Mouse (Mus musculus): ENCODE measurements around the gene Dlk1.
"Not testable (repeated sequence)": the region's sequence is repeated elsewhere in the genome, so short reads cannot be mapped to it uniquely, and the experiment has no call there.

The Dlk1 gene

GRCm38 (mm10) chr12:109475501-109475900 is 22.9 kb downstream of the Dlk1 start:
- DNase-seq (ENCODE audit: low read depth), result no peak

- not testable (repeated sequence) for DNase-seq (ENCODE audit: low read depth)
Measured at GRCm38 (mm10) chr12:109486525-109486924, 33.9 kb downstream of the Dlk1 start.

- DNase-seq (ENCODE audit: low read depth), result no peak
Measured at GRCm38 (mm10) chr12:109491701-109492100, 39.1 kb downstream of the Dlk1 start.

GRCm38 (mm10) chr12:109493381-109493780 is 40.8 kb downstream of the Dlk1 start:
- no peak for DNase-seq (ENCODE audit: low read depth)

GRCm38 (mm10) chr12:109495016-109495644 is 42.5 kb downstream of the Dlk1 start:
- no peak for DNase-seq (ENCODE audit: low read depth)

GRCm38 (mm10) chr12:109496397-109496796 is 43.8 kb downstream of the Dlk1 start:
- no peak for DNase-seq (ENCODE audit: low read depth)

GRCm38 (mm10) chr12:109500992-109501391 is 48.4 kb downstream of the Dlk1 start:
- no peak for DNase-seq (ENCODE audit: low read depth)

GRCm38 (mm10) chr12:109502360-109503040 is 49.9 kb downstream of the Dlk1 start:
- DNase-seq (ENCODE audit: low read depth), result no peak

- no peak for DNase-seq (ENCODE audit: low read depth)
Measured at GRCm38 (mm10) chr12:109507693-109508092, 55.1 kb downstream of the Dlk1 start.

GRCm38 (mm10) chr12:109508495-109509454 is 56.2 kb downstream of the Dlk1 start:
- no peak for DNase-seq (ENCODE audit: low read depth)

GRCm38 (mm10) chr12:109509531-109510137 is 57.0 kb downstream of the Dlk1 start:
- no peak for DNase-seq (ENCODE audit: low read depth)

GRCm38 (mm10) chr12:109510247-109510646 is 57.6 kb downstream of the Dlk1 start:
- no peak for DNase-seq (ENCODE audit: low read depth)

- DNase-seq (ENCODE audit: low read depth), result no peak
Measured at GRCm38 (mm10) chr12:109511456-109511855, 58.8 kb downstream of the Dlk1 start.

GRCm38 (mm10) chr12:109512151-109512907 is 59.7 kb downstream of the Dlk1 start:
- no peak for DNase-seq (ENCODE audit: low read depth)
